Mouse (Mus musculus): ENCODE results near the gene Kiss1r. TPM values are rescaled to one million over a fixed set of nuclear protein-coding genes. Genes with fewer than 3 reads are reported as not detected.
"Not testable (repeated sequence)": the region's sequence is repeated elsewhere in the genome, so short reads cannot be mapped to it uniquely, and the experiment has no call there.

Kiss1r gene
- total RNA-seq, 2 experiments from 2014 or later, result 0.15 to 0.25 TPM

DNA sequence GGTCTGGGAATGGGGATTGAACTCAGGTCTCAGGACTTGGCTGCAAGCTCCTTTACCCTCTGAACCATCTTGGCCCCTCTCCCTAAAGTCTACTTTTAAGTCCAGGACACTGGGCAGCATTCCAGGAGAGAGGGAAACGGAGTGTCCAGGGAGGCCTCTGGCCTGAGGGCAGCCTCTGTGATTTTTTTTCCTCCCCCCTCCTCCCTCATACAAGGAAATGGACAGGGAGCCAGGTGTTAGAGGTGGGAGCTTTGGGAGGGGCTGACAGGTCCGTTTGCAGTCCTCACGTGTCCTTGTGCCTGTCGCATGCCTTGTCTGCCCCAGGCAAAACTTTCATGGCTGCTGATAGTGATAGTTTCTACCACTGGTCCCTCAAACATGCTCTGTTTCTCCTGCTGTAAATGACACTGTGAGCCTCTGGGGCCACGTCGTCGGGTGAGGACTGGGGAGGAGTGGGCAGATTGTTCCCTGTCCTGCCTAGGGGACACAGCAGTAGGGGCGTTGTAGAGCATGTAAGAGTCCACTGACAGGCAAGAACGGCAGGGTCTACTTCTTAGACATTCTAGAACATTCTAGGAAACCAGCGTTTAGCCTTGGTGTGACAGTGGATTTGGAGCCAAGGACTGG, 19.6 kb downstream of the Kiss1r start:
- ATAC-seq (replicated peaks; ENCODE audit: poor library complexity), result no peak

DNA sequence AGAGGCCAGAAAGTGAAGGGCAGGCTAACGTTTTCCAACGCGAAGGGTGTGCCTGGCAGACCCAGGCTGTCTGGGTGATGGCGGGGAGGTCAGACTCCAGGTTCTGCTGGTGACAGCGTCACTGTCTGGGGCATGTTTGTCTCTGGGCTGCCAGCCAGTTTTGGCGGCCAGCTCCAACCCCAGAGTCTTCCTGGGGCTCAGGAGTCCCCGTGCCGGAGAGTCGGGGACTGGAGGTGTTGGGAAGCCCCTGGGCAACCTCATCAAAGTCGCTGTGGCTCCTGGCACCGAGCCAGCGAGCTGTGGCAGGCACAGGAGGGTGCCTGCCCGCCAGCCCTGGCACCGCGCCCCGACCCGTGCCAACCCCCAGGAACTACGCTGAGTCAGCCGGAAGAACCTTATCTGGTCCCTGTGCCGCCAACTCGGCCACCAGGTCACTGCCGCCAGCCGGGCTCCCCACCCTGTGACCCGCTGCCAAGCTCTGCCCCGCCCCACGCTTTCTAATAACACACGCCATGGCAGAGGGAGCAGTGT, 20.2 kb downstream of the Kiss1r start:
- peak; percentile 79 for ATAC-seq (replicated peaks; ENCODE audit: poor library complexity)

DNA sequence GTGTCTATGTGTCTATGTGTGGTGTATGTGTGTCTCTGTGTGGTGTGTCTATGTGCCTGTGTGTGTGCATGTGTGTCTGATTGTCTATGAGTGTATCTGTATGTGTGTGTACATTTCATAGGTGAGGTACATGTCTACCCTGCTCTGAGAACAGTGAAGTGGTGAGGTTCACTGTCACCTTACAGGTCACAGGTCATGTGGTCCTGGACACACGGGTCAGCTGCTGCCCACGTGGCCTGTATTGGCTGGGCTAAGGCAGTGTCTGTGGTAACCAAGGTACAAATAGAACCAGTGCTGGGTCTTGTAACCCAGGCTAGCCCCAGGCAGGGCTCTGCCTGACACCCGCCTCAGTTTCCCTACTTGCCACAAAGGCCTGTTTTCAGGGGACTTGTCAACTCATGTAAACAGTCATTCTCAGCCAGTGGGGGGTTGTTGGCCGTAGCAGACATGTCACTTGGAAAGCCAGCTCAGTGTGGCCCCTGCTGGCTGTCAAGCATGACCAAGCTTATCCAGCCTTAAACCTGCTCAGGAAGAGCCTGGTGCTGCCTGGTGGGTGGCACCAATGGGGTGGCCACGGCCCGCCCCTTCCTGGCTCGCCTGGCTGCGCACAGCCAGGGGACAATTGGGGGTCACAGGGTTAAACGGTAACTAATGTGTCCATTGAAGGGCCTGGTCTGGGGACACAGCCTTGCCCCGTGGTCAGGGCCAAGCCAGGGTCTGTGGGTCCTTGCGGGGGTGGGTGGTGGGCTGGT, 21.2 kb downstream of the Kiss1r start:
- ATAC-seq (replicated peaks; ENCODE audit: poor library complexity), result 0 out of 2 replicates have a peak, but pooled peaks have one; percentile 15

DNA sequence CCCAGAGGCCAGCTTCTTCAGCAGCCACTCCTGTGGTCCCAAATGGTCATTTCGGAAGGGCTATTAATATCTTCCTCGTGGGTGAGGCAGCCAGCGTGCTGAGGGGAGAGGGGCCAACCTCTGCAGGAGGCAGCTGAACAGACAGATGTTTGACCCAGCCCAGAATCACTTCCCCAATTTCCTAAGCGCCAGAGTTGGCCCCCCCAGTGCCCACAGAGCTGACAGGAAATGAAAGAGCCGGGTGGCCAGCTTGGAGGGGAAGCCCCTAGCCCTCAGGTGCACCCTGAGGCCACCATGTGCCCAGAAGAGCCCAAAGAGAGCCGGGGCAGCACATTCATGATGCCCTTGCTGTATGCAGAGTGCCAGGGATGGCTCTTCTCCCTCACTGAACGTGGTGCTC, 24.0 kb downstream of the Kiss1r start:
- peak; percentile 59 for ATAC-seq (replicated peaks; ENCODE audit: poor library complexity)

DNA sequence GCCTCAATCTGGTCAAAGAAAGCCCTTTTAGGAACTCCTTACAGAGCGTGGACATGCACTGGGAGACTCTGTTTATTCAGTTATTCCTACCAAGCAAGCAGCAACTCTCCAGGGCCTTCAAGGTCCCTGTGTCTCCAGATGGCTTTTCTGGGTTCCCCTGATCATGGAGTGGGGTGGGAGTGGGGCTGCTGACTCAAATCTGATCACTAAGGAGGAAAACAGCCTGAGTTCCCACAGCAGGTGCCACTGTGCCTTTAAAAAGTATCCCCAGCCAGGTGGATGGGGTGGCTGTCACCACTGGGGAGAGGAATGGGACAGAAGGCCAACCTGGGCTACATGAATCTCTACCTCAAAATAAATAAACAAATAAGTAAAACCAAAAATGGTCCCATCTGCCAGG, 26.2 kb downstream of the Kiss1r start:
- no peak for ATAC-seq (replicated peaks; ENCODE audit: poor library complexity)

DNA sequence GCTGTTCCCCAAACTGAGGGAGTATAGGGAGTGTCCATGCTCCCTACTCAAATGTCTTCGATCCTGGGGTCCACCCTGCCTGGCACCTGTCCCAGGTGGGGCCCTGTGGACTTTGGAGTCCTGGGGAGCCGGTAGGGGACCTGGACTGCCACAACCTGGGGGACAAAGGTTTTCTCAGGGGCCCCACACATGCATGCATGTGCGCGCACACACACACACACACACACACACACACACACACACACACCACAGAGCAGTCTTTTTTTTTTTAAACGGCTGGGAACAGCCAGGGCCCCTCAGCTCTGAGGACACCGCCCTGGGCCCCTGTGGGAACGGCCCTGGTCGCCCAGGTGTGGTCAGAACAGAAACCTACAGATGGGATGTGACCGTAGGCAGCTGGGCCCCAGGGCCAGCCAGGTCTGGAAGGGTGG, 26.7 kb downstream of the Kiss1r start:
- ATAC-seq (replicated peaks; ENCODE audit: poor library complexity), result no peak

DNA sequence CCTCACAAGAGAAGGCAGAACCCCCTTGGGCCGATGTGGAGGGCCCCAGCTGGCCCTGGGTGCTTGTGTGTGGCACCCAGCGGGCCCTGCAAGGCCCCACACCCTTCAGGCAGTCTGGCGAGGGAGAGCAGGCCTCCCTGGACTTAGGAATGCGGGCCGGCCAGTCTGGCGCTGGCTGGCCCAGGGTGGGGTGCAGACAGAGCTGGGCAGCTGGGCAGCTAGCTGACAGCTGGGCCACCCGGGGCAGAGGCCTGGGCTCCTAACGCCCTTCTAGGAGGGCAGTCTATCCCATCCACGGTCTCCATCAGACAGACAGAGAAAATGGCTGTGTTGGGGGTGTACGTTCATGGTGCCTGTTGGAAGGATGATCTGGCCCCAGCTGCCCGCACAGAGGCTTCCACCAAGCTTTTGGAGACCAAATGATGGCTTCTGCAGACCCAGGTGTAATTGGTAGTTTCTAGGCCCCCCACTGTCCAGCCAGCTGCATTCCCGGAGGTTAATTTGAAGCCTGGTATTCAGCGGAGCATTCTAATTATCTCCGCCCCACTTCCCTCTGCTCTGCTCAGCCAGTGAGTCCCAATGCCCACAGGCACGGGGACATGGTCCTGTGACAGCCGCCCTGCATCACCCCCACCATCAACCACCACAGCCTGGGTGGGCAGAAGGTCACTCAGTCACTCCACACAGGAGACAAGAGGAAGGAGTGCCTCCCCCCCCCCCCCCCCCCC, 28.9 kb downstream of the Kiss1r start:
- ATAC-seq (replicated peaks; ENCODE audit: poor library complexity), result 0 out of 2 replicates have a peak, but pooled peaks have one; percentile 12

DNA sequence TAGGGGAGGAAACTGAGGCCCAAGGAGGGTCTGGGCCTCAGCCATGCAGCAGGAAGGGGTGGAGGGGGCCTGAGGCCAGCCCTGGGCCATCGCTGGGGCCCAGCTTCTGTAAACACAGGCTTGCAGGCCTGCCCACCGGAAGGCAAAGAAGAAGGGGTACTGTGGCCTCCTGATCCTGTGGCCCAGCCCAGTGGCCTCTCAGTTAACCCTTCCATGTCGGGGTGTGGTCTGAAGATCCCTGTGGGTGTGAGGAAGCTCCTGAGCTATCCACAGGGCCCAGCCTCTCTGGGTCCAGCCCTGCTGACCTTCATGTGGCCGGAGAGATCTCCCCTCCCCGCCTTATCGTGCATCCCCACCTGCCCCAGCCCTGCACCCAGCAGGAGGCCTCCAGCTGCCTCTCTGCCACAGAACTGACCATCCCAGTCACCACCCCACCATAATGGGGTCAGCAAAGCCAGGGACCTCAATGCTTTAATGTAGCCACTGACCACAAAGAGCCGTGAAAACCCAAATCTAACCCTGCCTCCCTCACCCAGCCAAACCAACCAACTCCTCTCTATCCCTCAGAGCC, 30.1 kb downstream of the Kiss1r start:
- ATAC-seq (replicated peaks; ENCODE audit: poor library complexity), result peak; percentile 47

DNA sequence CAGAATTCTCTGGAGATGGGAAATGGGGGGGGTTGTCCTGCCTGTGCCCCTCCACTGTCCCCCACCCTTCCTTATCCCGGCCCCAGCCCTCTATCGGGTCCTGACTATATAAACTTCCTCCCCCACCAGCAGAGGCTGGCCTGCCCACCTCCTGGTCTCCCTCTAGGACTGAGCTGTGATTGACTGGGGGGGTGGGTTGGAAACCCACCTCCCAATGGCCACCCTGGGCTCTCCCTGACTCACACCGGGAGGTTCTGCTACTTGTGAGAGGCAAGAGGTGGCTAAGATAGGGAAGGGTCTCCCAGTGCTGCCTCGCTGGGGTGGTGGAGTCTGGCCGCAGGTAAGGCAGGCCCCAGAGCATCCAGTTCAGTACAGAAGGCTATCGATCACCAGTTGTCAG, 30.7 kb downstream of the Kiss1r start:
- ATAC-seq (replicated peaks; ENCODE audit: poor library complexity), result no peak

DNA sequence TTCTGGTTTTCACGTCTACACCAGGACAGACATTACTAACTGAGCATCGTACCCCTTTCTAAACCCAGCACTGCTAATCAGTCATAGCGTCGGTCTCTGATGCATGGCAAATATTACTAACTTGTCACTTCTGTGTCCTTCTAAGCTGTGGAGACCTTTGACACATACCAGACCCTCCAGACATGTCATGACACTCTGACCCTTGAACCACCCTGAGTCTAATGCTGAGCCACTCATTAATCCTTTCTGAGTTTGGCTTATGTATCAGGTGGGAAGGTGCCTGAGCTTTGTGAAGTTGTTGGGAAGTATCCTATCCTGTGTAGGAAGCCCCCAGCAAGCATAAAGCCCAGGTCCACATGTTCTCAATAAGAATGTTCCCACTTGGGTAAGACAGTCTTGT, 33.1 kb downstream of the Kiss1r start:
- no peak for ATAC-seq (replicated peaks; ENCODE audit: poor library complexity)

DNA sequence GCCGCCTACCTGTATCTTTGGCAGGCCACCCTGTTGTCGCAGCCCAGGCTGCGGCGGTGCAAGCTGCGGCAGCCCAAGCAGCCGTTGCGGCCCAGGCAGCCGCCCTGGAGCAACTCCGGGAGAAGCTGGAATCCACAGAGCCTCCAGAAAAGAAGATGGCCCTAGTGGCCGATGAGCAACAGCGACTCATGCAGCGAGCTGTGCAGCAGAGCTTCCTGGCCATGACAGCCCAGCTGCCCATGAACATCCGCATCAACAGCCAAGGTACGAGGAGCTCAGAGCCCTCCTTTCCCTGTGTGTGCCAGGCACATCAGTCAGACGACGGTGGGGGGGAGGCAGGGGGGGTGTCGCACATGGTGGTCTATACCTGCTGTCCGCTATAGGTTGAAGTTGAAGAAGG, 33.9 kb downstream of the Kiss1r start:
- ATAC-seq (replicated peaks; ENCODE audit: poor library complexity), result no peak

DNA sequence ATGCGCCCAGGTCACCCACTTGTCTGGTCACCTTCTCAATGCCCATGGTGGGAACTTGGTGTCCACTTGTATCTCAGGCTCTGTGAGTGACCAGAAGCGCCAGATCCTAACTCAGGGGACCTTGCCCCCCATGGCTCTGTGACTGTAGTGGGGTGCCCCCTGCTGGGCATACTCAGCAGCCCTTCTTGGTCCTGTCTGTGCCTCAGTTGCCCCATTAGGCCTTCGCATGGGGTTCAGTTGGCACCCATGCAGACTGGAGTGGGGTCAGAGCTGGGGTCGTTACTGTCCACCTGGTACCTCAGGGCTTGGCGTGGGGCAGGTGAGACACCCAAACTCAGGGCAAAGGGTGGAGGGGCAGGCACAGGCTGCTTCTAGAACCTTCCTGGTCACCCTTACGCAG, 37.2 kb downstream of the Kiss1r start:
- no peak for ATAC-seq (replicated peaks; ENCODE audit: poor library complexity)

DNA sequence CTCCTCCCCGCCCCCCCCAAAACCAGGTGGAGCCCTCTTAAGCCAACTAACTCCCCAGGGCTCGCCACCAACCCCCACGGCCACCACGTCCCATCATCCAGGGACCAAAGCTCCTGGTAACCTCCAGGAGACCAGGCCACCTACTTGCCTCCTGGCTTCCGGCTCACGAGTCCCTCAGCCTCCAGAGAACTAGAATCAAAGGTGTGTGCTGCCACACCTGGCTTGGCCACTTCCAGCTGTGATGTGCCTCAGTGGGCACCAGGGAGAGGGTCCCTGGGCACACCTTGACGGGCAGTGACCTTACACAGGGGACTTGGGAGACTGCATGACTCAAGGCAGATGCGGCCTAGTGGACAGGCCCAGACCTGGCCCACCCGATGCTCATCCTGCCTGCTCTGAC, 38.9 kb downstream of the Kiss1r start:
- no peak for ATAC-seq (replicated peaks; ENCODE audit: poor library complexity)

DNA sequence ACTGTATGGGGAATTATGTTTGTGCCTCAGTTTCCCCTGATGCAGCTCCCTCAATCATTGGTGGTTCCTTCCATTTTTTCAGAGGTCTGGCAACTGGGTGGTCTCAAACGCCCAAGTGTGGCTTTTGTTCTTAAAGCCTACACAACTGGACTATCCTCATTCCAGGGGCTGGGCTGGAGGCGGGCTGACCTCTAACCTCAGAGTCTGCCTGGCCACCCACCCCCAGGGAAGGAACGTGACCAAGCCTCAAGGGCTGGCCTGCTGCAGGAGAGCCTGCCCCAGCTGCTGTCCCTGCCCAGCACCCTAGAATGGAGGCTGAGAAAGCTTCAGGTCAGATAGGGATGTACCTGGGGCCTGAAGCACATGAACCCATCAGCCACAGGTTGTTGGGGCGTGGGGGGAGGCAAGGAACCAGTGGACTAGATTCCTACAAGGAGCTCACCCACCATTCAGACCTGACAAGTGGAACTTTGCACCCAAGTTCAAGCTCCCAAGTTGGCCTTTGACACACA, 39.9 kb downstream of the Kiss1r start:
- no peak for ATAC-seq (replicated peaks; ENCODE audit: poor library complexity)

DNA sequence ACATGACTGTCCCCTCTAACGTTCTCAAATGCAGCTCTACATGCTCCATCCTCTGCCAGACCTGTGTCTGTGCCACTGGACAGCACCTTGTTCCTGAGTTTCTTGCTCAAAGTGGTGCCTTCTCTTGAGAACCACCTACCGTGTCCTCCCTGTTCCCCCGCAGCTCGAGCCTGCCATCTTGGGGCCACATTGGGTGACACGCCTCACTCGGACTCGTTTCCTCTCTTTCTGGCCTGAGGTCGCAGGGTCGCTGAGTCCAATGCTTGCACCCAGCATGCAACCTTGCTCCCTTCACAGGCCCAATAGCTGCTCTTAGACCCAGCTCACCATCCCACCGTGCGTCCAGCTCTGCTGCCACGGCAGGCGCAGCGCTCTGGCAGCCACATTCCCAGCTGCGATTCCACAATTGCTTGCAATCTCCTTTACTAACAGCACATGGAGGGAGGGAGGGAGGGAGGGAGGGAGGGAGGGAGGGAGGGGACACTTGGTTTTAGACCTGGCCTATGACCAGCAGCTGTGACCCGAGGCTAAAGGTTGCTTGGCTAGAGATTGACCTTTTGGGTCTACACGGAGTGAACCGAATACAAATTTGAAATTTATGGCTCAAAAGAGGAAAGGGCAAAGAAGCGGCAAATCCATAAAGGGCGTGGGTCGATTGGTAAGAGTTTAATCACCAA, 41.5 kb downstream of the Kiss1r start:
- peak; percentile 69 for ATAC-seq (replicated peaks; ENCODE audit: poor library complexity)

DNA sequence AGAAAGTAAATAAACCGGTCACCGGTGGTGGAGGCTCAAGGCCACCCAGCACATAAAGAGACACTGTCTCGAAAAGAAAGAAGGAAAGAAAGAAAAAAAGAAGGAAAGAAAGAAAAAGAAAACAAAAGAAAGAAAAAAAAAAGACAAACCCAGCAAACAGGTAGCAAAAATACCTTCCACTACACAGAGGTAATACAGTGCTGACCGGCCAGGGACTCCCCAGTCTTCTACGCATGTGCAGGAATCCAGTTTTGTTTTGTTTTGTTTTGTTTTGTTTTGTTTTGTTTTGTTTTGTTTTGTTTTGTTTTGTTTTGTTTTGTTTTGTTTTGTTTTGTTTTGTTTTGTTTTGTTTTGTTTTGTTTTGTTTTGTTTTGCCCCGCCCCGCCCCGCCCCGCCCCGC, 42.6 kb downstream of the Kiss1r start:
- not testable (repeated sequence) for ATAC-seq (replicated peaks; ENCODE audit: poor library complexity)

DNA sequence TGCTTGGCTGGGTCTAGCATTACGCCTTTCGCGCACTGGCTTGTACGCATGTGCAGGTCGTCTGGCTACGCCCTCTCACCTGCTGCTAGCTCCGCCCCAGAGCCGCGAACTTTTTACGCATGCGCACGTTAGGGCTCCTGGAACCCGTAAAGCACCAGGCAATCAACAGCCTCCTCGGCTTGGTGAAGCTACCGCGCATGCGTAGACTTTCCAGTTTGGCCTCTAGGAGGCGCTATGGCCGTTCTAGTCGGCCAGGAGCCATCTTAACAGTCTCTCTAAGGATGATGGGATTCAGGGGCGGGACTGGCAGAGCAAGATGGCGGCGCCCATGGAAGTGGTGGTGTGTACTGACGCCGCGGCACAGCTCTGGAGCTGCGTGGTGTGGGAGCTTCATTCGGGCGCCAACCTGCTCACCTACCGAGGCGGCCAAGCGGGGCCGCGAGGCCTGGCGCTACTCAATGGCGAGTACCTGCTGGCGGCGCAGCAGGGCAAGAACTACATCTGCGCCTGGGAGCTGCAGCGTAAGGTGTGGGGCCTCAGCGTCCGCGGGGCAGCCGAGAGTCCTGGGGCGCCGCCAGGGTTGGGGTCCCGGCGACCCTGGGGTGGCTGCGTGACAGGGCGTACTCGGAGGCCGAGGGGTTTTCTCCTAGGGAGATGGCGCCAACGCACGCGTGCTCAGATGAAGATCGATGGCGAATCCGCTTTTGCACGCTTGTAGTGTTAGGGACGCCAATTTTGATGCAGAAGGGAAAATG, 43.3 kb downstream of the Kiss1r start, which contains the start of gene Wdr18:
TSS of gene Wdr18 (plus strand) at position 306 of the 755 bp plus-strand sequence.
- ATAC-seq (replicated peaks; ENCODE audit: poor library complexity), result peak; percentile 86

DNA sequence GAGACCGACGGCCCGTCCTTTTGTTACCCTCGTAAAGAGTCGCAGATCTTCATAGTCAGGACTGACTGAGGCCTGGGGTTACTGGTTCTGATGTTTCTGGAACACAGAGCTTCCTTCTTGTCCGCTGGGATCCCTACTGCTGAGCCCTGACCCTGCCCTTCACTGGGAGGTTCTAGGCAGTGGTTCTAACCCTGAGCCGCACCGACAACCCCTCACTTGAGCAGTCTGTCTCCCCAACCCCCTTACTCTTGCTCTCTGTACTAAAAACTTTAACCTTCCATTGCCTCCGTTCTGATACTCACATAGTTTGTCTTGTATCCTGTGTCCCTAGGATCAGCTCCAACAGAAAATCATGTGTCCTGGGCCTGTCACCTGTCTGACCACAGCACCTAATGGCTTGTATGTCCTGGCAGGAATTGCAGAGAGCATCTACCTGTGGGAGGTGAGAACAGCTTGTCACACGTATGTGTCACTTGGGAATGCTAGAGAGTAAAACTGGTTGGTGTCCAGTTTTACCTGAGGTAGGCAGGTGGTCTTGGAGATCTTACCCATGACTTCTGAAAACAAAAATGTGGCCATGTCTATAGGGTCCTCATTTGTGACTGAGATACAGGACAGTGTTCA, 44.0 kb downstream of the Kiss1r start:
- ATAC-seq (replicated peaks; ENCODE audit: poor library complexity), result no peak

DNA sequence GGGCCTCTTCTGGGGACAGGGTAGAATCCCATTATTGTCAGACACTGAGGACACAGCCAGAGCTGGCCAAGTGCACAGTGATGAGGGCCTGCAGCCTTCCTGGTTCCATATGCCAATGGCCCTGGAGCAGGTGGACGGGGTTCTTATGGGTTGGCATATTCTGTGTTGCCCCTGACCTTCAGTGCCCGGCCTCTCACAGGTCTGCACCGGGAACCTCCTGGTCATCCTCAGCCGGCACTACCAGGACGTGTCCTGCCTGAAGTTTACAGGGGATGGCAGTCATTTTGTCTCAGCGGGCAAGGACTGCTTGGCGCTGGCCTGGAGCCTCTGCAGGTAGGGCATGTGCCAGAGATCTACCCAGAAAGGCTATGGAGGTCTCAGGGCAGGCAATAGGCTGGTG, 48.0 kb downstream of the Kiss1r start:
- no peak for ATAC-seq (replicated peaks; ENCODE audit: poor library complexity)

Data from megakaryocyte progenitor cell, adult 5-6 weeks (primary cell).